Mouse (Mus musculus) left cerebral cortex, adult 8-10 months (tissue): ENCODE results near the gene Ptger2. TPM values are rescaled to one million over a fixed set of nuclear protein-coding genes. Genes with fewer than 3 reads are reported as not detected.

ENCODE experiments used
- DNase-seq, 2 experiments: peaks; one replicate each; pipeline ENCODE4 v3.0.0; 2022; ENCODE audit warnings: low spot score in 2 of 2
- microRNA-seq, 2 experiments: library from miRNA; unstranded; fragments of <30 nt; microRNA quantifications; one replicate each; pipeline ENCODE4 v1.2.0; 2022
- total RNA-seq, 4 experiments: library from RNA; stranded (reverse); gene quantifications; 2 replicates each; pipeline ENCODE4 v1.2.4; 2022

Gene Ptger2
- total RNA-seq, 4 experiments from 2014 or later: 0.14 to 0.61 (median 0.41) TPM

GRCm38 (mm10) chr14:45048128-45048527 lies 60.1 kb downstream of the Ptger2 start:
- DNase-seq: no peak

GRCm38 (mm10) chr14:45049689-45050418 lies 61.9 kb downstream of the Ptger2 start:
- peak; percentile 7 to 14 for DNase-seq

- DNase-seq: no peak
Measured at GRCm38 (mm10) chr14:45050419-45050776, 62.4 kb downstream of the Ptger2 start.

GRCm38 (mm10) chr14:45051116-45051515 lies 63.1 kb downstream of the Ptger2 start:
- no peak for DNase-seq

Small RNA genes within 50 kb of the gene (microRNA-seq; reads per million reads assigned to microRNA genes)
- gene Mir327: 0 reads per million in 2 experiments

Other genes starting within 250 kb of the Ptger2 start
- not detected for gene Gm8267, start 237.9 kb upstream of the Ptger2 start, total RNA-seq
- gene Ptgdr, start 128.8 kb upstream of the Ptger2 start, total RNA-seq: 1 to 10 TPM in 1 of 4 experiments, under 1 TPM in 3; 0.58 to 1.2 (median 0.82) TPM
- gene Gpr137c, start 231.5 kb downstream of the Ptger2 start, total RNA-seq: 10 to 100 TPM; 30.6 to 37.4 (median 33.5) TPM
- 10 to 100 TPM; 72.4 to 76.6 (median 74.8) TPM for gene Txndc16, start 232.1 kb downstream of the Ptger2 start, total RNA-seq